Mouse (Mus musculus): ENCODE measurements around the gene Tmod1. TPM values are rescaled to one million over a fixed set of nuclear protein-coding genes. Genes with fewer than 3 reads are reported as not detected.

Tmod1 gene
- total RNA-seq, 2 experiments from 2014 or later, result 0.13 to 0.26 TPM

DNA sequence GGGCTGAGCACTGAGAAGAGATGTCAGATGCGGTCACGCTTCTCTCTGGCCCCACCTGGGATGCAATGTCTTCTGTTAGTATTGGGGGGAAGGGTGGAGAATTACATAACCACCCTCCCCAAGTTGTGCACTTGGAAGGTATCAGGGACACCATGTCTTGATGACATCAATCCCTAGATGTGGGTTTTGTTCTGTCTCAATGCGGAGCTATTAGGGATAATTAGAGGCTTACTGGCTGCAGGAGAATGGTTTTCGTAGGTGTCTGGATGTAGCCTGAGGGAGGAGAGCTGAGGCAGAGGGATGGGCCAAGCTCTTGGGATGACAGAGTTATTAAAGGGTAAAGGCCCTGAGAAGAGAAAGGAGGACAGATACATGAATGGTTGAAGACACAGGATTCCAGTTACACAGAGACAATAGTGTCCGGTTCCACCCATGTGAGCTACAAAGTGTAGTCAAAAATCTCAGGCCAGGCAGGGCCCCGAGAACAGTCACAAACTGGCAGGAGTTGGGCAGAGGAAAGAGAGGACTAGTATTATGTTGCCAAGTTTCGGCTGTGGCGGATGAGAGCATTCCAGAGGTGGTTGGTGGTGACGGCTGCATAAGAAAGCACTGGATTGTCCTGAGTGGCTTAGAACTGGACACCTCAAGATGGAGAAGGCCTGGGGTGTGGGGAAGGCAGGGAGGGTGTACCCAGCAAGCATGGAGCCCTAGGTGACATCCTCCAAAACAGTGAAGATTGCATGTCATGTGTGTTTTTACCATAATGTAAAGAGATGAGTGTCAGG is 14.8 kb downstream of the Tmod1 start:
- ATAC-seq (ENCODE audit: poor library complexity, severe bottlenecking), result no peak

DNA sequence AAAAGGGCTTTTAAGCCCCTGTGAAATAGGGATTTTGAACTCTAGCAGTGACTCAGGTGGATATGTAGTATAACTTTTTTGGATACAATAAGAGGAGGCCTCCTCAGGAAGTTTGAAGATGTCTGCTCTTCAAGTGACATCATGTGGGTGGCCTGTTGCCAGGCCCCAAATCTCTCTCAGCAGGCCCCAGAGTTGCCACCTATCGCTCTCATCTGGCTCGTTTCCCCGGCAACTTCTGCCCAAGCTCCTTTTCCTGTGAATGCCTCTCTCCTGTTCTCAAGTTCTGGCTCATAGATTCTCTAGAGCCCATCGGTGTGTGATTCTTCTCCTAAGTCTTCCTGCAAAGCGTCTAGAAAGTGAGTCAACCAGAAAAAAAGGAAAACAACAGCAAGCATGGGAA is 17.4 kb downstream of the Tmod1 start:
- no peak for ATAC-seq (ENCODE audit: poor library complexity, severe bottlenecking)

DNA sequence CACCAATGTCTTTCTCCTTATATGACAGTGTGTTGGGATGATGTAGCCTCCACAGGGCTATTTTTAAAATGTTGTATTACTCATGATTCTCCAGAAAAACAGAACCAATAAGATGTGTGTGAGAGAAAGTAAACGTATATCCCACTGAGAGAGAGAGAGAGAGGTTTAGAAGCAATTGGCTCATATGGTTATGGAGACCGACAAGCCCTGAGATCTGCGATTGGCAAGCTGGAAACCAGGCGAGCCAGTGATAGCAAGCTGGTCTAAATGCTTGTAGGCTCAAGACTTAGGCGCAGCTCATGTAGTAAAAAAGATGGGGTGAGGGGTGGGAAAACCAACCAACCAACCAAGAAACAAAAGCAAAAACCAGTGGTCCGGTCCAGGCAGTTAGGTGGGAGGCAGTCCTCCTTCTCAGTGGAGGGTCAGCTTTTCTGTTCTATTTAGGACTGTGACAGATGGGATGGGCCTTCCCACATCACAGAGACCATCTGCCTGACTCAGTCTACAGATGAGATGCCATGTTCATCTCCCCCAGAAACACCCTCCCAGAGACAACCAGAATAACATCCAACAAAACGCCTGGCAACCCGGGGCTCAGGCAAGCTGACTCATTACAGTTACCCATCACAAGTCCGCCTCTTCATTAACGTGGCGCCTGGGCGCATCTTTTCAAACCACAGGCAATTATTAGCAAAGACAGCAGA is 22.7 kb downstream of the Tmod1 start:
- ATAC-seq (ENCODE audit: poor library complexity, severe bottlenecking), result no peak

DNA sequence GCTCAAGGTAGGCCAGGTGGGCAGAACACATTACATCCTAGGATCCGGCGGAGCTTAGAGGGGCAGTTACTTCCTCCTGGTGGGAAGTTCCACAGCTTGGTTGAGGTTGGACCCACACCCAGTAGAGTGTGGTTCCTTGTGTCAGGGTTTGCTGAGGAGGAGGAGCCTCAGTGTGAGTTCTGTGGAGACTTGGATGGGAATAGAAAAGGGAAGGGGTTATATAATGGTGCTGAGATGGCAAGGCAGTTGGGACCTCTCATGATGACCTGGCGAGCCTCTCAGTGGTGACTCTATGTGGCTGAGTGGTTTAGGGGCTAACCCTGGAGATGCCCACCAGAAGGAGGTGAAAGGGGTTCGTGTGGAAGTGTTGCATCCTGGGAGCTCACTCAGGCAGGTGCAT is 25.1 kb downstream of the Tmod1 start:
- ATAC-seq (ENCODE audit: poor library complexity, severe bottlenecking), result no peak

DNA sequence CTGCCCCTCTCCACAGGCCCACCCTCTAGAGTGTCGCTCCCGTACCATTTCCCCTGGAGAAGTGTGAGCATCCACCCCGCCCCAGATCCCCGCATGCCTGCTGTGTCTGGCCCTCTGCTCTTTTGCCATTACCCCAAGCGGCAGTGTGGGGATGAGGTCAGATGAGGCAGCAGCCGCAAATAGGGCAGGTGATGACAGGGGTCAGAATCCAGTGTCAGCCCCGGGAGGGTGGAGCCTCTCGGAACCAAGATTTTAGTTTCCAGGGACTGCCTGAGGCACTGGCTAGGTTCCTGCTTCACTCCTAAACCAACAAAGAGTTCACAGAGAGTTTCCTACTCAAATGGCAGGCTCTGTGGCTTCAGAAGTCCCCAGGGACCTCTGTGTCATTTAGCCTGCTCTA is 25.5 kb downstream of the Tmod1 start:
- no peak for ATAC-seq (ENCODE audit: poor library complexity, severe bottlenecking)

DNA sequence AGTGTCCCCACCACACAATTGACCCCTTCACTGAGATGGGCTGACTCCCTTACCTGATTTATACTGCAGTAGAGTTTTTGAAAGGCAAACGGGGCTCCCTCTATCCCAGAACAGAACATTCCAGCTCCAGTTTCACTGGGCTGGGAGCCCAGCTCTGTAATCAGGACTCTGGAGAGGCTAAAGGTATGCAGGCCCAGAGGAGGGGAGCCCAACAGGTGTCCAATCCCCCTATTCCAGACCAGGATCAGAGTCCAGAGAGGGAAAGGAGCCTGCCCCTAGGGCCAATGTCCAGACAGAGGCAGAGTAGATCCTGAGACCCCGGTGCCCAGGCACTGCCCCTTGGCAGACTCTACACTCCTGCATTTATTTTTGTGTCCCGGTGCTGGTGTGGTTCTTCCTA is 26.2 kb downstream of the Tmod1 start:
- no peak for ATAC-seq (ENCODE audit: poor library complexity, severe bottlenecking)

DNA sequence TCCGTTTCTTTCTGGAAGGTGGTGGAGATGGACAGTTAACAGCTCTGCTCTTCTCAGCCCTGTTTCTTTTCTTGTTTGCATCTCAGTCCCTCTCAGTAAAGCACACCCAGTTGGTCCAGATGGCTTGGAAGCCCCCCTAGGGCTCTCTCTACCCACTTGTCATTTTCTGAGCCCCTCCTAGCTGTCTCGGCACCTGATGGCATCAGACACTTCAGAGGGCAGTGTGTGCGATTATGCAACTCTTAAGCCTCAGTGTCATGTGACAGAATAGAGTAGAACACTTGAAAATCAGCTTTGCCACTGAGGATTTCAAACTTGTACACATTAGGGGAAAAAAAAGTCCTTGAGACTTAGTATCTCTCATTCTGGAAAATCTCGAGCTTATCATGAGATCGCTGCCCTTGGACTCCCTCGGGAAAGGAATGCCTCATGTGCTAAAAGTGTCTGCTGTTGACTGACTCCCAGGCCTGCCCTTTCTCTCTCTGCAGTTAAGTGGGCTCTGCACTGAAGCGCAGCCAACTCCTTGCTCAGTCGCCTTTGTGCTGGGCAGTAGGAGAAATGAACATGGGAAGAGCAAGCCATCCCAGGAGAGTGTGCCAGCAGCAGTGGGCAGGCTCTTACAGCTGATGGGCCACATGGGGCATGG is 27.1 kb downstream of the Tmod1 start:
- no peak for ATAC-seq (ENCODE audit: poor library complexity, severe bottlenecking)

DNA sequence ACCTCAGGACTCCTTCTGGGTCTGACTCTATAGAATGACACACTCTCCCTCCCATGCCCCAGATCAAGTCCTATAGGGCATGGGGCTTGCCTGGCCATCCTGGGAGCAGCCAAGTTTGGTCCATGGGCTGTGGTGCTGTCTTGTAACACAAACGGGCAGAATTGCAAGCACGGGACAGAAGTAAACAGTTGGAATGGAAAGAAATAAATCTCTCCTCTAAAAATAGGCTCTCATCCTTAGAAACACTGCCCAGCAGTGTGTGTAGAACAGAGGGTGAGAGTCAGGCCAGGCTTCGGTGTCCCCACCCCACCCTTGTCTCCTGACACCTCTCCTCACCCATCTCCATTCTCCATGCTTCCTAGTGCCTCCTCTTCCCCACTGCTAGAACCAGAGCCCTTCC is 29.3 kb downstream of the Tmod1 start:
- ATAC-seq (ENCODE audit: poor library complexity, severe bottlenecking), result no peak

DNA sequence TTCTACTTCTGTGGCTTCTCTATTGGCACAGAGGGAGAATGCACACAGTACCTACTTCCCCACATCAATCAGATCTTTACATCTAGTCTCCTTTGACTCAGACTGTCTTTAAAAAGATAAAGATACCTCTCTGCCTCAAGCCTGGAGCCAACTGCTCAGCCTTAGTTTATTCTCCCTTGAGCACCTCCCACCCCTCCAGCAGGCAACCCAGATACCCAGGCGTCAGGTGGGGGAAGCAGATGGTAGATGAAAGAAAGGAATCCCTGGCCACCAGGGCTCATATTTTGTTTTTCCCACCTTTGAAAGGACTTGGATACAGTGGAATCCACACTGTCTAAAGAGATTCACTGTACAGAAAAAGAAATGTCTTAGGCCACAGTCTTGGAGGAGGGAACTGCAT is 29.8 kb downstream of the Tmod1 start:
- ATAC-seq (ENCODE audit: poor library complexity, severe bottlenecking), result no peak

DNA sequence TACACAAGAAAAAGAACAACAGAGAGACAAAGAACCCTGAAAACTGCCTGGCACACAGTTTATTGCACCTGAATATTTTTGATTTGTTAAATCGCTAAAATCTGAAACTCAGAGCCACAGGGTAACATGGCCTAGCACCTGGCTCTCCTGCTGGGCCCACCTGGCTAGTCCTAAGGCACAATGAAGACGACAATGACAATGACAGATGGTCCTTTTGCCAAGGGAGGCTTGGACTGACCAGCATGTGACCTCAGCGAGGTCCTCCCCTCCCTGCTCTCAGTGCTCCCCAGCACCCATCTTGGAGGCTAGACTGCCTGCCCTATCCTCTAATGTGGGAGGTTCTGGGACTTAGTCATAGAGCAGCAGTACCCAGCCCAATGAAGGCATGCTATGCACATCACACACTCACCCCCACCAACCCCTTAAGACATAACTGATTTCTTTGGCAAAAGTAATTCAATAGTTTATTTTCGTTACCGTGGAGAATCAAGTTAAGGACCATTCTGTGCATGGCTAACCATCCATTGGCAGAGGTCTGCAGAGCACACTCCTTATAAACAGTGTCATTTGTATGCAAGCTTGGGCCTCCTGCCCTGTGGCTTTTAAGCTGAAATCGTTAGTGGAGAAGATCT is 31.2 kb downstream of the Tmod1 start:
- no peak for ATAC-seq (ENCODE audit: poor library complexity, severe bottlenecking)

DNA sequence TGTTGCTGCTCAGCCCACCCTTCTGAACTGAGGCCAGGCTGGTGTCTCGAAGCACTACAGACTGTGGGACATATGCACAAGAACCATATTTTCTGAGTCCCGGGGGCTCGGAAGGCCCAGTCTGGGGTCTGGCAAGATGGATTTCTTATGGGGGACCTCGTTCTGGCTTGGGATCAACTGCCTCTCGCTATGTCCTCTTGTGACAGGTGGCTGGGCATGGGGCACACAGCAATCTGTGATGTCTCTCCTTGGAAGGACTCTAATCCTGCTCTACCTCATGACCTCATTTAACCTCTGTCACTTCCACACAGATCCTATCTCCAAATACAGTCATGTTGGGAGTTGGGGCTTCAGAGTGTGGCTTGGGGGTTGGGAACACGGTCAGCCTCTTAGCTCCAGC is 33.9 kb downstream of the Tmod1 start:
- ATAC-seq (ENCODE audit: poor library complexity, severe bottlenecking), result no peak

DNA sequence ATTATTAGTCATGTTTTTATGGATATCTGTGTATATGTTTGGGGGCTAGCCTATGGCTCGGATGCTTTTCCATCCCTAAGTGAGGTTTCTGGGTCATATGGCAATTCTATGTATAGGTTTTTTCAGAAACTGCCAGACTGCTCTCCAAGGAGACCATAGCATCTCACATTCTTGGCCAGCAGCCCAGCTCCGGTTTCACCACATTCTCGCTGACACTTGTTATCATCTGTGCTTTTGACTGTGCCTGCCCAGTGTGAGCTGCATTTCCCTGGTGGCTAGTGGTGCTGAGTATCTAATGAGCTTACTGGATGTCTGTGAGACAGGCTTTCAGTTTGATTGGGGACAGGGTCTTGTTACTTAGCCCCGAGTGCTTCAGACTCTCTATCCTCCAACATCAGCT is 35.0 kb downstream of the Tmod1 start:
- no peak for ATAC-seq (ENCODE audit: poor library complexity, severe bottlenecking)

DNA sequence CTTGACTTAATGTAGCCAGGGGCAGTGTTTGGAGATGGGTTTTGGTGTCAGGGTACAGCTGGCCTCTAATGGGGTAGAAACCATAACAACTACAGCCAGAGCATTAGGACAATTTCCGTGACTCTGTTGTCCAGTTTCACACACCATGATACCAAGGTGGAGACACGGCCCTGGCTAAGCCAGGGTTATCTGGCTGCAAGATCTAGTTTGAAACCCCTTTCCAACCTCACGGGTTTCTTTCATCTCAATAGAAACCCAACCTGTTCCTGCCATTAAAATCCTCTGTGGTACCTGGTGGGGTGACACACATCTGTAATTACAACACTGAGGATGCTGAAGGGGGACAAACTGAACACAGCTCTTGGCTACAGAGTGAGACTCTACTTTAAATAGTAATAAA is 36.9 kb downstream of the Tmod1 start:
- no peak for ATAC-seq (ENCODE audit: poor library complexity, severe bottlenecking)

DNA sequence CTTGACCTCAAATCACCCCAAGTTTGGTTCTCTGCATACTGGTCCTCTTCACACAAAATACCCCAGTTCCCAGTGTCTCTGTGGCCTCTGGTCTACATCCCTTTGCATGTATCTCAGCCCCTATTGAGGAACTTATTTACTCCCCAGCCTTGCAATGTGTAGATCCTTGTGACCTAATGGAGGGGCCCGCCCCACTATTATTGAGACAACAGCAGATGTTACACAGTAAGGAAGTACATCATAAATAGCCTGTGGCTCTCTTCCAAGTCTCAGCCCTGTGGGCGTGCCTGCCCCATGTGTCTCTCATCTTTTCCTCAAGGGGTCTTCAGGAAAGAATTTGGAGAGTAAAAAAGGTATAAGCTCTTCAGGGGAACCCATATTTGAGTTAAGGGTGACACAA is 38.2 kb downstream of the Tmod1 start:
- no peak for ATAC-seq (ENCODE audit: poor library complexity, severe bottlenecking)

DNA sequence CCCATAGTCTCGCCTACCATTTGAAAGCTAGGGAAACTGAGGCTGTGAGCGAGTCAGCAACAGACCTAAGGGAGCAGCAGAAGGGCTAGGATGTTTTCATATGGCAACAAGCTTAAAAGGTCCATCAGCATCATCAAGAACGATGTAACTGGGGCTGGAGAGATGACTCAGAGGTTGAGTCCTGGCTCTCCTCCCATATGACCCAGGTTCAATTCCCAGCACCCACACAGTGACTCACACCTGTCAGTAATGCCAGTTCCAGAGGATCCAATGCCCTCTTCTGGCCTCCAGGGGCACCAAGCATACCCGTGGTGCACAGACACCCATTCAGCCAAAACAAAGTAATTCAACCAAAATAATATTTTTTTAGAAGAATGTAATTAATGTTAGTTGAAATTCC is 41.5 kb downstream of the Tmod1 start:
- ATAC-seq (ENCODE audit: poor library complexity, severe bottlenecking), result no peak

DNA sequence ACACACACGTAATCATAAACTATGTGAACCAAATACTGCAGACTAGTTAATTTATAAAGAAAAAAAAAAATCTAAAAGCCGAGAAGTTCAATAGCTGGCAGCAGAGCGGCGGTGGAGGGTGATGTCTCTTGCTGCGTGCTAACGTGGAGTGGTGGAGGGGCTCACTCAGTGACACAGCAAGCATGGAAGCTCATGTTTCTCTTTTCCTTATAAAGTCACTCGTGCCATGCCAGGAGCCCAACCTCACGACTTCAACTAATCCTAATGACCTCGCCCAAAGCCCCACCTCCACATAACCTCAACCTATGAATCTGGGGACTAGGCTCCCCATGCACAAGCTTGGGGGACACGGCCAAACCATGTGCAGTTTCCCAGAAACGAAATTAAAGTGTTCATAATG is 43.8 kb downstream of the Tmod1 start:
- no peak for ATAC-seq (ENCODE audit: poor library complexity, severe bottlenecking)

DNA sequence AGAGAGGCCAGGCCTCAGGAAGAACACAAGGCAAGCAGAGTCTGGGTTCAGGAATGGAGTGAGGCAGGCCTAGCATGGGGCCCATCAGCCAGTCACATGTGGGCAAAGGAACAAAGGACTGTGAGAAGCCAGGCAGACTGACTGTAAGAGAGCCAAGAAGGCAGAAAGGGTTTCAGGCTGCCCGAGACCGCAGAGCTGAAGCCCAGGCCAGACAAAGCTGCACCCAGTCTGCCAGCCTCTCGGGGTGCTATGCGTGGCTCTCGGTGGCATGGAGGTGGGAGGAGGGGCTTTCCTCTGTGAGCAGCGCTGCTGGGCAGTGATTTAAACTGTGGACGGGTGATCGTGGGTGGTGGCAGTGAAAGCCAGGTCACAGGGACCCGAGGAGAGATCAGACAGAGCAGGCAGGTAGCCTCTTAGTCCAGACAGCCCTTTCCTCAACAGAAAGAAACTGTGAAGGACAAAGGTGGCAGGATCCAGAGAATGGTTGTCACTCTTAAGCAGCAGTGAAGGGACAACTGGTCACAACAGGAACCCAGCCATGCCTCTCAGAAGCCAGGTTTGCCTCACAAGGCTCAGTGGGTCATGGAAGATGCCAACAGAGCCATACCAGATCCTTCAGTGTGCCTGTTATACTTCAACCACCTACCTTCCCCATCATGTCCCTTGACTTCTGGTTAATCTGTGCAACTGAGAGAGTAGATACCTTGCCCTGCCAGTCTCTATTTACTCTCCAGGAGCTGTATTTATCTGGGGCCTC is 45.9 kb downstream of the Tmod1 start:
- ATAC-seq (ENCODE audit: poor library complexity, severe bottlenecking), result no peak

DNA sequence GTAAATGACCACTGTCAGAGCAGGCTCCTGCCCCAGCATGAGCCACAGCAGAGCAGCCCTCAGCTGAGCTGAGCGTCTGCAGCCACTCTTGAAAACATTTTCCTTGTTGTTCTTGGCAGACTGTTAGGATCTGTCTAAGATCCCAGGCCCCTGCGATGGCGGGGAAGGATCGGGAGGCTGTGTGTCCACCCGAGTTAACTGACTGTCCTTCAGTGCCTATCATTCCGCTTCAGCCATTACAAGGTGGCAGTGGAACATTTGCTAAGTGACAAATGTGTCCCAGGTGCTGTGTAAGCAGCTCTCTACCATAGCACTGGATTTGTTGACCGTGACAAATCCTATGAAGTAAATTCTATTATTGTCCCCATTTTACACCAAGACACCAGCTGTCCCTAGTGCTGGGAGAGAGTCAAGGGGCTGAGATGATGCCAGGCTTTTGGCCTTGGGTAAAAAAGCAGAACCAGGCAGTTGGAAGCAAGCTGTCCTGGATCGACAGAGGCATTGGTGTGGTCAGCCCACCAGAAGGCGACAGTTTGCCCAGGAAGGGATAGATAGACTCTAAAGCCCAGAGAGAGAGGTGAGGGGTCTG is 46.6 kb downstream of the Tmod1 start:
- no peak for ATAC-seq (ENCODE audit: poor library complexity, severe bottlenecking)

DNA sequence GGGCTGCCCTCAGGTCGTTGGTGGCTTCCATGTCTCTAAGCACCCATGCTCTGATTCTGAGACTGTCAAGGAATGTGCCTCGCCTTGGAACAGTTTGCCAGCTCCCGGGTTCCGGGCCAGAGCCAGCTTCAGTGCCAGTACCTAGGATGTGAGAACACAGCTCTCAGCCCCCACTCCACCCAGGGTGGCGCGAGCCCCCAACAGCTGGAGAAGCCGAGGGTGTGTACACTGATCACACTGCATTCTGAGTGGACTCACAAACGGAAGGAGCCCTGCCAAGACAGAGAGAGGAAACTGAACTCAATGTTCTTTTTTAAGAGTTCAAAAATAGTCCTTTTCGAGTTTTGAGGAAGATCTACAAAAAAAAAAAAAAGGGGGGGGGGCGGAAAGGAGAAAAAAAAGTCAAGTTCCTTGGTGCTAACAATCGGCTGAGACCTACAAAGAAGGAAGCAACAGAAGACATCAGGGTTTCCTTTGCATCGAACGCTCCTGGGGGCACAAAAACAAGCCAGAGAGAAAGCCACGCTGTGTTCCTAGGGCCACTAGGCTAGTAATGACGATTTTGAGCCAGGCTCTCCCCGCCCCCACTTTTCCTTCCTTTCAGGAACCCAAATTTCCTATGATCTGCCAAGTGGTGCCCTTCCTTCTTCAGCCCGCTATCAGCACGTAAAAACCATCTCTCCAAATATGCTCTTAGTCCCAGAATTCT is 48.1 kb downstream of the Tmod1 start:
- no peak for ATAC-seq (ENCODE audit: poor library complexity, severe bottlenecking)

DNA sequence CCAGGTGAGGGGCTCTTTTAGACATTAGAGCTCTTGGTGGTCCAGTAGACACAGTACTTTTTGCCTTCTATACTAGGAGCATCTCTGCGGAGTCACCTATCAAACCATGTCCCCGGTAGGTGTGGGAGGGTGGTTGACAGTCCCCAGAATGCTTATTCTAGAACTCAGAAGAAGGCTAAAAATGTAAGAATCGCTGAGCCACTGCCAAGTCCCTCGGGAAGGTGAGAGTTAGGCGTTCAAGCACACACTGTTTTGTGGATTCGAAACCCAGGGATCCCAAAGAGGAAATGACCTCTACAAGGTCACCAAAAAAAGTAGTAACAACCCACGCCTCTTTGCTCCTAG is 48.7 kb downstream of the Tmod1 start:
- ATAC-seq (ENCODE audit: poor library complexity, severe bottlenecking), result no peak

Measured in megakaryocyte, adult 5-6 weeks (primary cell).